In the genomic region with DNA sequence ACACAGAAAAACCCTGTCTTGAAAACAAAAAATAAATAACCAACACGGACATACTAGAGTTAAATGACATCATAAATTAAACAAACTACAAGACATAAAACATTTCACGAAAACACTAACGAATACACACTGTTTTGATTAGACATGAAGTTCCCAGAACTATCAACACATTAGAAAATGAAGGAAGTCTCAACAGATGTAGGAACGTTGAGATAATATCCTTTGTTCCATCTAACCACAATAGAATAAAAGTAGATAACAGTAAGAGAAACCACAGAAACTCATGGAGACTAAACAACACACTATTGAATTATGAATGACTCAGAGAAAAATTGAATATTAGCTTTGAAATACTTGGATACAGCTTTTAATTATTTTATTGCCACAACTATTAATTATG, we compare ENCODE assay signal across 39 mouse cellular contexts. TPM values are rescaled to one million over a fixed set of nuclear protein-coding genes. Genes with fewer than 3 reads are reported as not detected.
"Had no signal": no experiment of that assay in that cellular context is flagged by ENCODE, and none has a peak within 500 bp of the region (broad histone marks: within the 10 kb centered on the region; RNA-seq: fewer than 3 reads in every experiment).

No protein-coding gene starts in this region.

- H3K9me3 ChIP-seq: embryonic facial prominence, embryonic 10.5 days; embryonic facial prominence, embryonic 12.5 days; embryonic facial prominence, embryonic 13.5 days; embryonic facial prominence, embryonic 15.5 days; forebrain, embryonic 10.5 days; forebrain, embryonic 12.5 days; forebrain, embryonic 13.5 days; forebrain, embryonic 15.5 days; heart, embryonic 10.5 days had no signal

- H3K27me3 ChIP-seq: embryonic facial prominence, embryonic 12.5 days; embryonic facial prominence, embryonic 13.5 days; embryonic facial prominence, embryonic 15.5 days; forebrain, embryonic 12.5 days; forebrain, embryonic 13.5 days; forebrain, embryonic 15.5 days had no signal

- H3K4me3 ChIP-seq: embryonic facial prominence, embryonic 10.5 days; embryonic facial prominence, embryonic 12.5 days; embryonic facial prominence, embryonic 13.5 days; embryonic facial prominence, embryonic 15.5 days; erythroblast, embryonic 14.5 days; forebrain, embryonic 10.5 days; forebrain, embryonic 12.5 days; forebrain, embryonic 13.5 days; forebrain, embryonic 15.5 days; gastrocnemius, adult 2 months; heart, adult 2 months; heart, embryonic 10.5 days had no signal

- H3K36me3 ChIP-seq: embryonic facial prominence, embryonic 10.5 days; embryonic facial prominence, embryonic 12.5 days; embryonic facial prominence, embryonic 13.5 days; embryonic facial prominence, embryonic 15.5 days; forebrain, embryonic 10.5 days; forebrain, embryonic 12.5 days; forebrain, embryonic 15.5 days; heart, embryonic 10.5 days had no signal

- DNase-seq: cerebellum, adult 9-11 months; cerebellum, postnatal 10 days; cerebellum, postnatal 14 days; cerebellum, postnatal 25 days; cerebellum, postnatal 36 days; embryo, embryonic 11 days; forebrain, postnatal 0 days; gastrocnemius, adult 2 months; gastrocnemius, postnatal 10 days; gastrocnemius, postnatal 14 days; gastrocnemius, postnatal 25 days; gastrocnemius, postnatal 36 days; heart, adult 11 months; heart, adult 18-20 months; heart, adult 2 months had no signal

- H3K9ac ChIP-seq: embryonic facial prominence, embryonic 12.5 days; embryonic facial prominence, embryonic 13.5 days; embryonic facial prominence, embryonic 15.5 days; forebrain, embryonic 12.5 days; forebrain, embryonic 13.5 days; forebrain, embryonic 15.5 days; forebrain, postnatal 0 days had no signal

- H3K4me1 ChIP-seq: embryonic facial prominence, embryonic 10.5 days; embryonic facial prominence, embryonic 12.5 days; embryonic facial prominence, embryonic 13.5 days; embryonic facial prominence, embryonic 15.5 days; forebrain, embryonic 10.5 days; forebrain, embryonic 12.5 days; forebrain, embryonic 13.5 days; forebrain, embryonic 15.5 days; heart, embryonic 10.5 days had no signal

- ATAC-seq: forebrain, embryonic 13.5 days; forebrain, embryonic 14.5 days; forebrain, embryonic 15.5 days; forebrain, embryonic 16.5 days; forebrain, postnatal 0 days had no signal

- H3K27ac ChIP-seq: embryonic facial prominence, embryonic 10.5 days; embryonic facial prominence, embryonic 12.5 days; embryonic facial prominence, embryonic 13.5 days; embryonic facial prominence, embryonic 15.5 days; forebrain, embryonic 10.5 days; forebrain, embryonic 12.5 days; forebrain, embryonic 13.5 days; forebrain, embryonic 15.5 days; gastrocnemius, adult 2 months; heart, adult 2 months; heart, embryonic 10.5 days had no signal

RNA-seq across cellular contexts. Expression of gene Gm3952, which starts 14.0 kb away (rescaled TPM):
- total RNA-seq: common myeloid progenitor, adult 5-6 weeks; forebrain, postnatal 0 days; gastrocnemius, adult 18-20 months; gastrocnemius, adult 2 months; gastrocnemius, adult 8-10 months; gastrocnemius, postnatal 10 days; gastrocnemius, postnatal 14 days; gastrocnemius, postnatal 25 days; gastrocnemius, postnatal 36 days; gastrocnemius, postnatal 4 days; granulocyte monocyte progenitor cell, adult 5-6 weeks; heart, adult 18-20 months; heart, adult 2 months; heart, adult 8-10 months had no signal
- polyA plus RNA-seq: cortical plate, adult 2 months; embryonic facial prominence, embryonic 10.5 days; embryonic facial prominence, embryonic 11.5 days; embryonic facial prominence, embryonic 12.5 days; embryonic facial prominence, embryonic 13.5 days; embryonic facial prominence, embryonic 14.5 days; embryonic facial prominence, embryonic 15.5 days; erythroblast, embryonic 14.5 days; forebrain, embryonic 10.5 days; forebrain, embryonic 11.5 days; forebrain, embryonic 12.5 days; forebrain, embryonic 13.5 days; forebrain, embryonic 14.5 days; forebrain, embryonic 15.5 days; forebrain, embryonic 16.5 days; forebrain, postnatal 0 days; frontal cortex, adult 2 months; gonadal fat pad, adult 2 months; heart, adult 2 months; heart, embryonic 10.5 days had no signal
